Mouse (Mus musculus) cerebellum, adult 2 months (tissue): Measurements from ENCODE around the gene Spata16. TPM values are rescaled to one million over a fixed set of nuclear protein-coding genes. Genes with fewer than 3 reads are reported as not detected.

Experiments
- DNase-seq, 2 experiments: peaks; one replicate each; pipeline ENCODE4 v3.0.0; 2021
- H3K27ac ChIP-seq: fragments of 200-500 bp; 2 replicates; pipeline ENCODE4 v1.5.1; 2012; ENCODE audit warnings: low read length, control low read depth, inconsistent platforms; ENCODE audit not compliant: insufficient read depth
- H3K27me3 ChIP-seq: fragments of 200-500 bp; 2 replicates; pipeline ENCODE4 v1.6.1; 2012; ENCODE audit warnings: inconsistent platforms, mild to moderate bottlenecking, low read length, moderate library complexity; ENCODE audit not compliant: control insufficient read depth, insufficient read depth
- H3K4me1 ChIP-seq: fragments of 200-500 bp; 2 replicates; pipeline ENCODE4 v1.6.1; 2011; ENCODE audit warnings: low read length; ENCODE audit not compliant: control insufficient read depth, insufficient read depth
- H3K4me3 ChIP-seq: fragments of 200-500 bp; replicated peaks from 2 replicates; pipeline ENCODE3; 2011; ENCODE audit warnings: mild to moderate bottlenecking, low read depth, low read length, control low read depth; ENCODE audit not compliant: insufficient read depth
- CTCF ChIP-seq: fragments of 200-500 bp; IDR thresholded peaks from 2 replicates; pipeline ENCODE4 v1.5.1; 2011; ENCODE audit warnings: low read depth, mild to moderate bottlenecking, control low read depth, low read length, moderate library complexity, borderline replicate concordance; ENCODE audit not compliant: insufficient read depth
- POLR2A ChIP-seq: fragments of 200-500 bp; IDR thresholded peaks from 2 replicates; pipeline ENCODE4 v1.6.1; 2011; ENCODE audit warnings: low read length, control low read depth, borderline replicate concordance; ENCODE audit not compliant: insufficient read depth
- whole genome bisulfite sequencing: fragments of 180-500 bp; shearing (Covaris S2); methylation state at CpG from one replicate; pipeline ENCODE4 v1.1.7; 2018; 5-methylcytosine and 5-hydroxymethylcytosine counted together
- polyA plus RNA-seq: library from polyadenylated mRNA; depleted of rRNA; stranded (reverse); fragments of >200 nt; gene quantifications from 2 replicates; pipeline ENCODE4 v1.2.3, GENCODE M21; 2012

Gene Spata16
- polyA plus RNA-seq, 1 experiment, result not detected

DNA sequence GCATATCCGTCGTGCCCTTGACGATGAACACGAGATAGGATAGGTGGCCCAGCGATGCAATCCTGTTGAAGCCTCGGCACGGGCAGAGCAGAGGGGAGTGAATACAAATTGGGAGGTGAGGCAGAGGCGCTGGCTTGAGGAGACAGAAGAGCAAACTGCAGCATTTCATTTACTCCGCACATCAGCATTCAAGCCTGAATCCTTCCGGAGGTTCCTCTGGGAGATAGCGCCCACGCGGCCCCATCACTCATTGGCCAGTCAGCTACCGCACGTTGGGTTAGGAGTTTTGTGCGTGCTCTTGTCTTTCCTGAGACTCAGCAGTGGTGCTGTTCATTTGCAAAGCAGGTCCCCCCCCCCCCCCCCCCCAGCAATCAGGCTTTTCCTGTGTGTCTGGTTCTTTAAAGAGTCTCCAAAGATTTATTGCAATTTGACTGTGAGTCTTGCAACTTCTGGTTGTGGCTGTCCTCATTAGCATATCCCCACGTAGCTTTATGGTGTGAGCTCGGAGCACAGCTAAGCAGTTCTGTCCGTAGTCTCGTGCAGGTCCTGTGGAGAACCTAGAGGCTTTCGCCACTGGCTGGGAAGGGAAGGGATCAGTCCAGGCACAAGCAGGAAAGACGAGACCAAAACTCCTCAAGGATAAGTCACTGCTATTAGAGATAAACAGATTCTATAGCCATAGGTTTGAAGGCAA, 299.6 kb downstream of the Spata16 start:
- WGBS, result 74% methylated on average over 22 of the region's 22 CpGs
- Histone ChIP-seq H3K27me3 (no peaks in the 10 kb centered on the region), H3K27ac (no peak overlapping the region), H3K4me3 (no peak overlapping the region), H3K4me1 (no peaks in the 10 kb centered on the region)
- DNase-seq, result no peak
- no peak for TF ChIP-seq POLR2A
- no peak for TF ChIP-seq CTCF

- Histone ChIP-seq H3K4me1 (no peaks in the 10 kb centered on the region), H3K4me3 (no peak overlapping the region), H3K27ac (no peak overlapping the region), H3K27me3 (no peaks in the 10 kb centered on the region)
- 79% methylated on average over 5 of the region's 5 CpGs for WGBS
- no peak for DNase-seq
- TF ChIP-seq CTCF, result no peak
- no peak for TF ChIP-seq POLR2A
These were observed 329.4 kb downstream of the Spata16 start for GRCm38 (mm10) chr3:26966776-26967175.

- DNase-seq, result no peak
- H3K27me3 ChIP-seq, result no peaks in the 10 kb centered on the region
- H3K27ac ChIP-seq, result no peak overlapping the region
- no peaks in the 10 kb centered on the region for H3K4me1 ChIP-seq
- TF ChIP-seq POLR2A (no peak), CTCF (no peak)
- H3K4me3 ChIP-seq, result no peak overlapping the region
- WGBS, result 88% methylated on average over 3 of the region's 3 CpGs
These were observed 331.6 kb downstream of the Spata16 start for GRCm38 (mm10) chr3:26968852-26969513.

- no peak overlapping the region for H3K4me3 ChIP-seq
- no peak for DNase-seq
- WGBS, result 86% methylated on average over 3 of the region's 3 CpGs
- no peaks in the 10 kb centered on the region for H3K27me3 ChIP-seq
- no peaks in the 10 kb centered on the region for H3K4me1 ChIP-seq
- H3K27ac ChIP-seq, result no peak overlapping the region
- no peak for TF ChIP-seq CTCF
- no peak for TF ChIP-seq POLR2A
These were observed 333.1 kb downstream of the Spata16 start for GRCm38 (mm10) chr3:26970529-26970928.

DNA sequence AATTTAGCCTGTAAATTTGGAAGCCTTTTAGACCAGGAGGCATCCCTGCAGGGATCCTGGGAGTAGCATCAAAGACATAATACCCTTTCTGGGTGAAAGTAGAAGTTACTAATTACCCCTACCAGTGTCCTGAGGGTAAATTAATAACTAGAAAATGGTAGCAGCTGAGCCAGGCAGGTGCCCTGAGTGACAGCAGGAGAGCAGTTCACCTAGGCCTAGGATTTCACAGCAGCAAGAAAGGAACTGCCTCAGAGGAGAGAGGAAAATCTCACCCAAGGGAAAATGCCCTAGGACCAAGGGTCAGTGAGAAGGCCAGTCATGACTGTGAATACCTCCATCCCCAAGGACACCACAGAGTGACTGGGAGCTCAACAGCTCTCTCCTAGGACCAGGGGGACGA, 333.9 kb downstream of the Spata16 start:
- no peak overlapping the region for H3K27ac ChIP-seq
- H3K4me1 ChIP-seq, result no peaks in the 10 kb centered on the region
- WGBS, result 36% methylated on average over 1 of the region's 1 CpGs
- H3K27me3 ChIP-seq, result no peaks in the 10 kb centered on the region
- no peak overlapping the region for H3K4me3 ChIP-seq
- DNase-seq, result no peak
- TF ChIP-seq CTCF (no peak), POLR2A (no peak)

DNA sequence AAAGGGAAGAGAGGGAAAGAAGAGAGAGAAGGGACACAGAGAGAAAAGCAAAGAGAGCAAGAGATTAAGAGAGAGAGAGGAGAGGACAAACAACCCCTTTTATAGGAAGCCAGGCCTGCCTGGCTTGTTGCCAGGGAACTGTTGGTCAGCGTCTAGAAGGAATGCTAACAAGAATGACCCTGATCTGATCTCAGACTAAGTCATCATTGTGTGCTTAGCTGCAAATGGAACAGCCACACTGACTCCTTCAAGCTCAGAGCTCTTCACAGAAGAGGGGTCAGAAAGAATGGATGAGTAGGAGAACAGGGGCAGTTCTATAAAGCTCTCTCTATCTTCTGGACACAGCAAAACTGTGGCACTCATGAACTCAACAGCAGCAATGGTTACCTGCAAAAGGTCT, 334.7 kb downstream of the Spata16 start:
- TF ChIP-seq POLR2A (no peak), CTCF (no peak)
- no peaks in the 10 kb centered on the region for H3K27me3 ChIP-seq
- no peaks in the 10 kb centered on the region for H3K4me1 ChIP-seq
- H3K4me3 ChIP-seq, result no peak overlapping the region
- no peak overlapping the region for H3K27ac ChIP-seq
- DNase-seq, result peak in 1 of 2 experiments; percentile 5
- 5% methylated on average over 1 of the region's 1 CpGs for WGBS

DNA sequence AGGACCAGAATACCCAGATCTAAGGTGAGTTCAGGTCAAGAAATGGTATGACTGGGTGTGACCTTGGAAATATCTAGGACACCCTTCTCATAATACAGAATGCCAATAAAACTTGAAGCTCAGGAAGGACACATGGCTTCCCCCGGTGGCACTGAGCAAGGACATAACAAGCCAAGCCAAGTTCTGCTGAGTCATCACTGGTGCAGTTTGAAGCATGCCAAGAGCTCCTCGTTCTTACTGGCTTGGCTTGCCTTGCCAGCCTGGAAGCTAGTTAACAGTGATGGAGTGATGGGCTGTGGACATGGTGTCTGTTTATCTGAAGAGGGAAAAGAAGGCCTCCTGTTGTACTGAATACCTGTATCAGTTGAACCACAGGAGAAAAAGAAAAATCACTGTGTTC, 342.2 kb downstream of the Spata16 start:
- no peaks in the 10 kb centered on the region for H3K4me1 ChIP-seq
- TF ChIP-seq POLR2A, result no peak
- TF ChIP-seq CTCF, result no peak
- no peaks in the 10 kb centered on the region for H3K27me3 ChIP-seq
- DNase-seq, result no peak
- no peak overlapping the region for H3K4me3 ChIP-seq
- no peak overlapping the region for H3K27ac ChIP-seq
- 7% methylated on average over 2 of the region's 2 CpGs for WGBS

DNA sequence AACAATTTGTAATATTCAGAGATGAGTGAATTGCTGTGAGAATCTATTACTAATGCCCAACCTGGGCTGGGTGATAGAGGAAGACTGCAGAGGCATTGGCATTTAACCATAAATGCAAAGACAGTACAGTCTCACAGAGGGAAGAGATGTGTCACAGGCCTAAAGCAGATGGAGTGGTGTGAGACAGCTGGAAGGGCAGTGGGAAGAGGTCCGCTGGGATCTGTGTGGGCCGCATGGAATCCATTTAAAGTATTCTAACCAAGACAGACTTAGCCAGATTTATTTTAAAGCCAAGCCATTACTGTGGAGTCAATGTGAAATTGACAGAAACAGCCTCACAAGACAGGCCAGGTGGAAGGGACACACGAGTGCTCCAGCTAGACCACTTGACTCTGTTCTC, 343.0 kb downstream of the Spata16 start:
- Histone ChIP-seq H3K4me3 (no peak overlapping the region), H3K27me3 (no peaks in the 10 kb centered on the region; the same call in 1 of the 2 replicates), H3K4me1 (no peaks in the 10 kb centered on the region), H3K27ac (no peak overlapping the region)
- DNase-seq, result no peak
- 41% methylated on average over 3 of the region's 3 CpGs for WGBS
- TF ChIP-seq POLR2A, result no peak
- no peak for TF ChIP-seq CTCF
